Comparison of ENCODE assay signal across 12 mouse cellular contexts in genomic region chr9:103489096-103489495, GRCm38 (mm10). TPM values are rescaled to one million over a fixed set of nuclear protein-coding genes. Genes with fewer than 3 reads are reported as not detected.
DNase-seq lines count a peak whose midpoint lies in the region; ATAC-seq lines count a peak whose summit lies in the region.
"Had no signal": no experiment of that assay in that cellular context is flagged by ENCODE, and none has a peak within 500 bp of the region (broad histone marks: within the 10 kb centered on the region; RNA-seq: fewer than 3 reads in every experiment).

No protein-coding gene starts in this region.

- no peak for ATAC-seq in megakaryocyte progenitor cell, adult 5-6 weeks (replicated peaks; ENCODE audit: poor library complexity)
- ATAC-seq: inflammation-experienced regulatory T-cells, adult 6 months; lung, postnatal 0 days had no signal

- peak; percentile 12 for DNase-seq in heart, adult 8-10 months (ENCODE audit: low spot score)
- DNase-seq in heart, postnatal 4 days = no peak
- DNase-seq in lung, postnatal 36 days = peak; percentile 20
- no peak for DNase-seq in lung, postnatal 4 days
- peak; percentile 19 for DNase-seq in spleen, adult 12 weeks (ENCODE audit: low spot score)
- DNase-seq in thymus, postnatal 14 days = peak; percentile 61
- DNase-seq in adrenal gland, postnatal 14 days = no peak
- DNase-seq: cerebellum, postnatal 25 days; layer of hippocampus, adult 9-11 months had no signal

RNA-seq across cellular contexts. Expression of gene Bfsp2, which starts 8.9 kb away (rescaled TPM):
- 1 to 10 TPM in 1 of 4 experiments, under 1 TPM in 3; 0.72 to 1.3 (median 0.74) TPM for total RNA-seq in heart, adult 8-10 months (2022)
- under 1 TPM; 0.38 to 0.88 TPM for total RNA-seq in heart, postnatal 4 days (2021)
- 0.69 TPM in 1 of 2 replicates, not detected in the other for total RNA-seq in megakaryocyte progenitor cell, adult 5-6 weeks (2015)
- total RNA-seq in megakaryocyte progenitor cell, adult 5-6 weeks (2017) = 0.62 and 2.1 TPM in 2 replicates
- not detected in 2 replicates for total RNA-seq in adrenal gland, postnatal 14 days (2021)

Comparison
In these comparisons a context has a peak if more than half of its experiments do, and no peak if none do; other contexts are left out.
1. DNase-seq: peak in heart, adult 8-10 months (single experiment), lung, postnatal 36 days (single experiment), spleen, adult 12 weeks (single experiment) and thymus, postnatal 14 days (single experiment); none in heart, postnatal 4 days (single experiment), lung, postnatal 4 days (0 of 2) and adrenal gland, postnatal 14 days (single experiment).